Mouse (Mus musculus) CD8-positive naive resting alpha-beta T cell, adult 2 months (primary cell): ENCODE data around the gene Mon2.
"Not testable (repeated sequence)": the region's sequence is repeated elsewhere in the genome, so short reads cannot be mapped to it uniquely, and the experiment has no call there.

Source experiments
- DNase-seq, 2 experiments: peaks; one replicate each; pipeline ENCODE4 v3.0.0; 2022; ENCODE audit warnings: low read depth in 2 of 2, low spot score in 2 of 2

Mon2 gene

DNA sequence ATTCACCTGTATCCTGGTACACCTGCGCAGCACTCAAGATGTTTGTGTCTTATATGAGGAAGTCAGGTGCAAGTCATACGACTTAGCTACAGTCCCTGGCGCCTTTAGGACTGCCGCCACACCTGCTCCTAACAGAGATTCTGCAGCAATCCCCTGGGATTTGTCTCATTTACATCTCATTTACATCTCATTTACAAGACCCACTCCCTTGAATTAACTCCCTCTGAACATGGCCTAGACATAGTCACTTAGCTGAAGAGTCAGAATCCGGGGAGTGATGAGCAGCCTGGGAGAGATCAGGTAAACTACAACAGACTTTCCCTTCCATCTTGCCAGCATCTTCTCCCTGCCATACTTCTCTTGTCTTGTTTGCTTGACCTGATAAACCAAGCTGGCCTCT lies 110.7 kb downstream of the Mon2 start:
- DNase-seq = not testable (repeated sequence)

DNA sequence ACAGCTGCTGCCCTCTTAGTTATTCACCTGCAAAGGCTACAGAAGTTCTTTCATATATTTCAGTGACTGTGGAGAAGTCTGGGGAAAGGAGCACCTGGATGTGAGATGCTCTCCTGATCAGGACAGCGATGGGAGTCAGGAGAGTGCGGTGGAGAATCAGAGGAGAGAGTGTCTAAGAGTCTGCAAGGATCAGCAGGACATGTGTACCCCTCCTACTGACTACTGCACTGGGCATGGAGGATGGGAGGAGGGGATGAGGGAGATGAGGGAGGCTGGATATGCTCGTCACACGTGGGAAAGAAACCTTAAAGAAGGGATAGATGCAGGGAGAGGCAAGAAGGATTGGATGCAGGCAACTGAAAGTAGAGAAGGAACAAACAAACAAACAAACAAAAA lies 112.1 kb downstream of the Mon2 start:
- no peak for DNase-seq

DNA sequence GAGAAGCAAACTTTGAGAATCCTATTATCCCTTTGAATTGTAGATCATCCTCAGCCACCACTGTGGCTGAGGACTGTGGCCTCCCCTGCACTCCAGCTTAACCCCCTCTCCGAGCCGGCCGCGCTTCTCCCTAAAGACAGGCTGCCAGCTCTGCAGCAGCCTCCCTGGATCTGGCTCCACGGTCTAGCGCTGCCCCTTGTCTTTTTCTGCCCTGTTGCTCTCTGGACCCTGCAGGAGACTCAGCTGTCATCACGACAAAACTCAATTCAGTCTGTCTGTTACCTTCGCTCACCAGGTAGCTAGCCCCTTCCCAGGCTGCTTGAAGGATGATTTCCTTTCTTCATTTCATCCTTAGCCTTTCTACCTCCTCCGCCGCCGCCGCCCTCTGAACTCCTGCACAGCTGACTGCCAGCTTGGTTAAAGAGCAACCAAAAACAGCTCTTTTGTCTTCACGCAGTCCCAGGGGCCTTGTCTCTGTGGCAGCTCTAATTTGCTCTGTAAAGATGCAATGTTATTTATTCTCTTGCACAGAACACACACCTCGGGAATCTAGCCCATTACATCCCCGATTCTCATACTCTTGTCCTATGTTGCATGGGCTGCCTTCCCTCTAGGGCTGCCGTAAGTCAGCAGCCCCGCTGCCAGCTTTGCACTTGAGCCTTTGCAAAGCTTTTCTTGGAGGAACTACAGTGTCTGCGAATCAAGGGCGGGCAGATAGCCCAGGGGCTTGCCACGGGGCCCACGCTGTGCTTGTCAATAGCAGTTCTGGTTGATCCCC lies 112.7 kb downstream of the Mon2 start:
- DNase-seq = no peak

DNA sequence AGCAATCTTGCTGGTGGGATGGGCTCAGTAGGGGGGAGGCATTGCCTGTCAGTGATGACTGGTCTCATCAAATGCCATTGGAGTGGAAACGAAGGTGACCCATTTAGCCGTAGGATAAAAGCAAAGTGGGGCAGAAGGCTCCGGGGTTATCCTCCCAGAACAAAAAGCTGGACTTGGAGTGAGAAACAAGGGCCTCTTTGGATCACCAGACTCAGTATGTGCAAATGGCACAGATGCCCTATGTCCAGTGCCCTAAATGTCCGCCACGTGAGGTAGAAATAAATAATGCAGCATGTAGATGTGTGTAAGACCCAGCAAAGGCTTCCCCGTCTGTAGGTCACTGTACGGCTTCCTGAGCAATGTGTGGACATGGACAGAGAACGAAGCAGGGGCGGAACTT lies 113.7 kb downstream of the Mon2 start:
- no peak for DNase-seq

DNA sequence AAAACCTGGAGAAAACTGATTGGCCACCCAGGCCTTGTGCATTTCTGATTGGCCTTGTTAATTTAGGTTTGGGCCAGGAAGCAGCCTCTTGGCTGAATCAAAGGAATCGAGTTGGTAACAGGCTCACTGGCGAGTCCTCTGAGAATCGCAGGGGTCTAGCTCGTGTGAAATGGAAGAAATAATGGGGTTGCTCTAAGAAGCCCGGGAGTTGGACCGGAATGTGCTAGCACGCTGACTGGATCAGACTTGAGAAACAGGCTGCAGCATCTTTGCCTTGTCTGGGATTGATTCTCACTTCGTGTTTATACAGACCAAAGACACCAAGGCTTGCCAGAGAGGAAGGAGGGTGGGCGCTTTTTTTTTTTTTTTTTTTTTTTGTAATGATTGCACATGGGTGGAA lies 114.8 kb downstream of the Mon2 start:
- DNase-seq = no peak

DNA sequence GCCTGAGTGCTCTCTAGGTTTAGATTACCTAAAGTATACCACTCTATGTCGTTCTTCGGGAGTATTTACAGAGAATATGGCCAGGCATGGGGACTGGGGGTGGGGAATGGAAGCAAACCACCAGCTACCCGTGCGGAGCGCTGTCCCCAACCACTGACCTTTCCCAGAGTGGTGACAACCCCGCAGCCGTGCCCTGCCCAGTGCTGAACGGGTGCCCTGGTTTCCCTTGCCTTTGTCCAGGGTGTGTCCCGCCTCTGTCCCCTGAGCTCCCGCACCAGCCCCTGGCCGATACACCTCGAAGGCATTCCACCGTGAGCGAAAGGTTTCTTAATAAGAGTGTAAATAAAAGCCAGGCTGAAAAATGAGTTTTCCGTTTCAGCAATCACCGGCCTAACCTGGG lies 115.6 kb downstream of the Mon2 start:
- no peak for DNase-seq

DNA sequence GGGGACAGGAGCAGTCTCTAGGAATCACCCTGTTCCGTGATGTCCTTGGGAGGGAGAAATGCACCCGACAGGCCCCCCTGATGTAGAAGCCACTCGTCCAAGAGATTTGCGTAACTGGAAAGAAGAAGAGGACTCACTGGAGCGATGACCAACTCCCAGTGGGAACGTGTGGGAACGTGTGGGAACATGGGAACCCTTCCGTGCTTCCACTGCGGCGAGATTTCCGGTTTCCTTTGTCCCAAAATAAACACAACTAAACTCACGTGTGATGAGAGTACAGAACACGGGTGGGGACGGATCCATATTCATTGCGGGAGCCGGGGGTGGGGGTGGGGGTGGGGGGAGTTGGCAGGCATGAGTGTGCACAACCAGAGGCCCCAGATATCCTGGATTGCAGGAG lies 116.1 kb downstream of the Mon2 start:
- no peak for DNase-seq

DNA sequence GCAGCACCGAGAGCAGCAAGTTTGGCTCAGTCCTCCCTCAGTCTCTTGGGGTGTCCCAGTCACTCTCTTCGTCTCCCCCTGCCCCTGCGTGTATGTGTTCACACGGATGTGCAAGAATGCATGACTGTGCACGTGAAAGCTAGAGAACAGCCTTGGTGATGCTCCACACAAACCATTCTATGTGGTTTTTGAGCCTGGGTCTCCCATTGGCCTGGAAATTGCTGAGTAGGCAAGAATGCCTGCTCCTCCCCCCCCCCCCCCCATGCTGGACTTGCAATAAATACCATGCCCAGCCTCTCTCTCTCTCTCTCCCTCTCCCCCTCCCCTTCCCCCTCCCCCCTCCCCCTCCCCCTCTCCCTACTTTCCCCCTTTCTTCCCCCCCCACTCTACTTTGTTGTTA lies 117.6 kb downstream of the Mon2 start:
- no peak for DNase-seq

DNA sequence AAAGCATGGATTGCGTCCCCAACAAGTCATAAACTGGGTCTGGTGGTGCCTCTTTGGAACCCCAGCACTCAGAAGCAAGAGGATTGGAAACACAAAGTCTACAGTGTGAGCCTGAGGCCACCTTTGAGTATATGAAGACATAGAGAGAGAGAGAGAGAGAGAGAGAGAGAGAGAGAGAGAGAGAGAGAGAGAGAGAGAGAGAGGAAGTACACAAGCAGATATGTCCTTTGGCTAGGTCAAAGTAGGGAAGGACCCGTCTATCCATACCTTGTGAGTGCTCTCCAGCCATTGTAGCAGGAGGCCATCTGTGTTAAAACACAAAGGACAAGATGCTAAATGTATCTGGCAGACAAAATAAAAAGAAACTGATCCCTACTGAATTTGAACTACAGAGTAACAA lies 118.4 kb downstream of the Mon2 start:
- DNase-seq = no peak

DNA sequence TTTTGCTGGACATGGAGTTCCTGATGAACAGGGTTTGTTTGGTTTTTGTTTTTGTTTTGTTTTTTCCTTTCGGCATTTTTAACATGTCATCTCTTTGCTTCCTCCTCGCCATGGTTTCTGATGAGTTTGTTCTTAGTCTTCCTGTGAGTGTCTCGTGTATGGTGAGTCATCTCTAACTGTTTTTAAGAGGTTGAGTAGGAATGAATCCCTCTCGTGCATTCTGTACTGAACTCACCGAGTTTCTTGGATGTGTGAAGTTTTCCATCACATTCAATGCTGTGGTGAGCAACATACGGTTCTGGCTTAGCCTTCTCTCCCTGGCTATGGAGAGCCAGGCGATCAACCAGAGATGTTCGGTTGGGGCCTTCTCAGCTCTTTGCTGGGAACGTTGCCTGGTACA lies 122.7 kb downstream of the Mon2 start:
- DNase-seq = no peak

DNA sequence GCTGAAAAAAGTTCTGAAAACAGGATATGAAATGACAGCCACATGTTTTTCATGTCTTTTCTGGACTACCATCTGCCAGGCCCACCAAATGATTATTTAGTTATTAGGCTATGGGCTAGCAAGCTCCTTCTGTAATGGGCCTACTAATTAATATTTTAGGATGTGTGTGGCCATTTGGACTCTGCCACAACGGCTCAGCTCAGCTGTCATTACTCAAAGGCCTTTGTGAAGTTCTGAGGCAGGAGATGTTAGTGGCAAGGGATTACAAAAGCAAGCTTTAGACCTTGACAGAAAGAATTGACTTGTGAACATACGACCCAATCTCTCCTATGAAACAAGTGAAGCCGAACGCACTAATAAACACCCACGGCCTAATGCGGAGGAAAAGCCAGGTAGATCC lies 125.3 kb downstream of the Mon2 start:
- DNase-seq = no peak

DNA sequence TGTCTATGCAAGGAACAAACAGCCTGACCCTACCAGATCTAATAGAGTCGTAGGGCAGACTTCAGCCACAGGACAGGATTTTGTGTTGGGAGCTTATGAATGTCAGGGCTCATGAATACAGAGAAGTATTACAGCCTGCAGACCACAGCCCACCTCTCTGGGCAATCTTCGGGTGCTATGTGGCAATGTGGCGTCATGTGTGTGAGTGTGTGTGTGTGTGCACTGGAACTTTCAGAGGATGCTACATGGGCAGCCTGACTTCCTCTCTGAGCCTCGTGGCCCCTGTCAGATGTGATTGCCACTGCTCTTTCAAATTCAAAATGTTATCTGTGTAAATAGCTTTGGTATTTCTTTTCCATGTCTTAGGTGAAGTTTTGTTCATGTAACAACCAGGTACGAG lies 131.4 kb downstream of the Mon2 start:
- DNase-seq = no peak

DNA sequence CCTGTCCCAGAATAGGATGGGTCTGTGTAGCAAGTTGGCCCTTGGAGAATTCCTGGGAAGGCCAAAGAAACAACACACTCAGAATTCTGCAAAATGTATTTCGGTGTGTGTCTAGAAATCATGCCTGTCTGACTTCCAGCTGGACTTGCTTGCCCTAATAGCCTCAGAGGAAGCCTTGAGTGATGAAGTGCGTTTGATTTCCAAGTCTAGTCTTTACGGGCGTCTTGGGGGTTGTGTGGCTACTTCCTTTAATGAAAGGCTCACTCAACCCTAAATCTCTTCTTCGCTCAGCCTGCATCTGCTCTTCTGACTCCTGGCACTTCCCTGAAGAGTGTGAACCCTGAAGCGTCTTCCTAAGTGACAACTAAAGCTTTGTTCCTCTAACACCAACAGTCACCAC lies 132.5 kb downstream of the Mon2 start:
- no peak for DNase-seq

DNA sequence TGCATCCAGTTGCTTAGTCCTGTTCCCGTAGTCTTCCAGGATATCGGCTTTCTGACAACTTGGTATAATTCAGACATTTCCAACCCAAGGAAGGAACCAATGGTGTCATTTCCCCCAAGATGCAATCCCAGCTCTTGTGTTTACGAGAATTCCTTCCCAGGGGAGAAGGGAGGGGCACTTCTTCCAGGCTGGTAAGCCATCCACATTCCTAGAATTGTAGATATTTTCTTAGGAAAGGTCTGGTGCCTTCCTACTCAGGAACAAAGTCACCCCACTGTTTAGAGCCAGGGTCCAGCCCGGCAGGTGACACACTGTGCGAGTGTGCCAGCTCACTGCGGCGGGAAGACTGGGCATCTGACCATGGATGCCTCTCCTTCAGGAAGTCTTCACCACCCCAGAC lies 133.5 kb downstream of the Mon2 start:
- no peak for DNase-seq
